Mouse (Mus musculus) kidney, embryonic 15.5 days (tissue): ENCODE results near the gene Ap1s3. TPM values are rescaled to one million over a fixed set of nuclear protein-coding genes. Genes with fewer than 3 reads are reported as not detected.

Source experiments
- ATAC-seq: fragments of 200-750 bp; cut with Nextera tagmentation; replicated peaks from 2 replicates; pipeline ENCODE4 v1.8.0; 2017; ENCODE audit warnings: moderate TSS enrichment; ENCODE audit not compliant: low FRiP score
- H3K27ac ChIP-seq: fragments of 300-500 bp; sonication (generic); 2 replicates; pipeline ENCODE4 v1.5.1; 2015; ENCODE audit warnings: mild to moderate bottlenecking, inconsistent platforms
- H3K27me3 ChIP-seq: fragments of 300-500 bp; sonication (generic); 2 replicates; pipeline ENCODE4 v1.6.1; 2015; ENCODE audit warnings: inconsistent platforms
- H3K36me3 ChIP-seq: fragments of 300-500 bp; sonication (generic); 2 replicates; pipeline ENCODE4 v1.6.1; 2015; ENCODE audit warnings: inconsistent platforms
- H3K4me1 ChIP-seq: fragments of 300-500 bp; sonication (generic); 2 replicates; pipeline ENCODE4 v1.6.1; 2015; ENCODE audit warnings: inconsistent platforms
- H3K4me2 ChIP-seq: fragments of 300-500 bp; sonication (generic); 2 replicates; pipeline ENCODE4 v1.6.1; 2015; ENCODE audit warnings: moderate library complexity, mild to moderate bottlenecking, inconsistent platforms
- H3K4me3 ChIP-seq: fragments of 300-500 bp; sonication (generic); replicated peaks from 2 replicates; pipeline ENCODE4 v1.5.1; 2015; ENCODE audit warnings: mild to moderate bottlenecking, inconsistent platforms
- H3K9ac ChIP-seq: fragments of 300-500 bp; sonication (generic); 2 replicates; pipeline ENCODE4 v1.6.1; 2015; ENCODE audit warnings: mild to moderate bottlenecking, inconsistent platforms
- H3K9me3 ChIP-seq: fragments of 300-500 bp; sonication (generic); replicated peaks from 2 replicates; pipeline ENCODE4 v1.6.1; 2016; ENCODE audit warnings: inconsistent platforms
- WGBS: fragments of 180-500 bp; shearing (Covaris S2); methylation state at CpG from one replicate; pipeline ENCODE4 v1.1.7; 2015; ENCODE audit warnings: mixed read lengths; 5-methylcytosine and 5-hydroxymethylcytosine counted together
- polyA plus RNA-seq: library from polyadenylated mRNA; unstranded; fragments of >200 nt; fragmentation: Nextera tagmentation; extraction: Ambion mirVana; gene quantifications from 2 replicates; pipeline ENCODE4 v1.2.1, GENCODE M21; 2015

Gene Ap1s3
- 1.1 and 1.3 TPM in 2 replicates for polyA plus RNA-seq

- H3K27me3 ChIP-seq, result peaks cover 38% of the 10 kb centered on the region
- H3K27ac ChIP-seq, result peak within 1 kb of the TSS; percentile 81
- H3K4me1 ChIP-seq, result peaks cover 30% of the 10 kb centered on the region
- peak within 1 kb of the TSS; percentile 87 for H3K4me2 ChIP-seq
- H3K4me3 ChIP-seq, result peak within 1 kb of the TSS; percentile 67
- under 1% methylated on average over 51 of the region's 51 CpGs for WGBS
- no peaks in the 10 kb centered on the region for H3K9me3 ChIP-seq
- ATAC-seq, result peak; percentile 95
- H3K9ac ChIP-seq, result peak within 1 kb of the TSS; percentile 59
- no peaks in the 10 kb centered on the region for H3K36me3 ChIP-seq
These were observed at the start of gene Ap1s3 for GRCm38 (mm10) chr1:79671543-79672337. Gene Ap1s3 (minus strand): TSS chr1:79671972.

- H3K4me1 ChIP-seq, result peaks cover 3% of the 10 kb centered on the region; the same call in 1 of the 2 replicates
- no peaks in the 10 kb centered on the region for H3K27me3 ChIP-seq
- WGBS, result 85% methylated on average over 13 of the region's 13 CpGs
- H3K9me3 ChIP-seq, result no peaks in the 10 kb centered on the region
- H3K36me3 ChIP-seq, result peaks cover 32% of the 10 kb centered on the region
- no peak overlapping the region for H3K4me3 ChIP-seq
- no peak overlapping the region for H3K9ac ChIP-seq
- no peak for ATAC-seq
- H3K27ac ChIP-seq, result no peak overlapping the region
- H3K4me2 ChIP-seq, result no peak overlapping the region
These were observed 42.6 kb upstream of the Ap1s3 start for GRCm38 (mm10) chr1:79714152-79714923.

GRCm38 (mm10) chr1:79713081-79713480 lies 41.3 kb upstream of the Ap1s3 start:
- Histone ChIP-seq H3K9ac (no peak overlapping the region), H3K4me1 (peaks cover 3% of the 10 kb centered on the region; the same call in 1 of the 2 replicates), H3K27ac (no peak overlapping the region), H3K27me3 (no peaks in the 10 kb centered on the region), H3K36me3 (peaks cover 36% of the 10 kb centered on the region), H3K4me2 (no peak overlapping the region), H3K9me3 (no peaks in the 10 kb centered on the region), H3K4me3 (no peak overlapping the region)
- no peak for ATAC-seq
- 85% methylated on average over 5 of the region's 5 CpGs for WGBS

DNA sequence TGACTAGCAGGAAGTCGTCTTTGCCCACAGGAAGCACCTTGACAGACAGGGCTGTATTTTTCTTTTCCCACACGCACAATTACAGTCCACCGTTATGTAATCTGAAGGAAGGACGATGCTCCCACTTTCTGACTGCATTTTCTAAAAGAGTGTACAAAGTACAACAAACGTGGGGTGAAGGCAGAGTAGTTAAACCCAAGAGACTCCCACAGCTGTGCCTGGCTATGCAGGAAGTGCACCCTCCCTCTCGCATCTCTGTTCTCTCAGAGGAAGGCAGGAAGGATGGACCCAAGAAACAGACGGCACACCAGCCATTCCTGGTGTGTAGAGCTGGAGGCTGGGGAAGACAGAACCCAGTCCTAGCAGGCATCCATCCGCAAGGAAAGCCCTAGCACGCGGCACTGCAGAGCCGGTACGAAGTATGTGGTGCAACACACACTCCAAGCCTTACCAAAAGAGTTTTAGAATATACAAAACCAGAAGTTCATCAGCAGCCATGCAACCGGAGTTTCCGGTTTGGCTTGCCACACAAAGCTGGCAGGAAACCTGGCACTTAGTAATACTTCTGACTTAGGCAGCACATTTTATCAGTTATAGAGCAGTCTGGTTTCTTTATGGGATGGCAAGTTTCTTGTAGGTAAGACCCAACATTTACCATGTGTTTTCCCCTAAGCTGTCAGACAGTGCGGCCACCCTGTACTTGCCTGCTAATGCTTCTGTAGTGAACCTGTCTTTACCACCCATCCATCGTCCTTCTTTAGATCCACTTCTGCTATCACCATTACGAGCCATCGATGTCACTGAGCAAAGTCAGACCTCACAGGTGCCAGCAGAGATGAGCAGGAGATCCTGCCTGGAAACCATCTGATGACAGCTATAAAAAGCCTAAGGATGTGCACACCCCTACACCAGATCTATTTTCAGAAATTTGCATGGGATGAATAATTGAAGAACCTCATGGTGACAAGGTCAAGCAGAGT lies 39.7 kb upstream of the Ap1s3 start:
- H3K9ac ChIP-seq, result no peak overlapping the region
- H3K27me3 ChIP-seq, result no peaks in the 10 kb centered on the region
- no peaks in the 10 kb centered on the region for H3K9me3 ChIP-seq
- no peak overlapping the region for H3K4me3 ChIP-seq
- no peak for ATAC-seq
- H3K27ac ChIP-seq, result peak overlapping the region; percentile 48
- peaks cover 47% of the 10 kb centered on the region for H3K36me3 ChIP-seq
- peaks cover 3% of the 10 kb centered on the region; the same call in 1 of the 2 replicates for H3K4me1 ChIP-seq
- 67% methylated on average over 18 of the region's 18 CpGs for WGBS
- no peak overlapping the region for H3K4me2 ChIP-seq

DNA sequence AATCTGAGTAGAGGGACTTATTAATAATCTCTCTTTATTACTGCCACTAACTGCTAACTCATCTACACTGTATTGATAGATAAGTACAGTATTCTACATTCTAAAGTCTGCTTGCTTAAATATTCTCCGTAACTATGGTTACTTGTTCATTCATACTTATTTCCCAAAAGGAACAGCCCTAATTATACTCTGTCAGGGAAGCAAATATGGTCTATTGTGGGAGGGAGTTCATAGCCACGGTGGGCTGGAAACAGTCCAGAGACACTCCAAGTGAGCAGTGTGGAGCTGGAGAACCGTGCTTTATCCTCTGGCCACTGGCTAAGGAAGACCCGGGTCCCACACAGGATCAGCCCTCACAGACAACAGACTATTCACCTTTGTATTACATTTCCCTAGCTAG lies 38.9 kb upstream of the Ap1s3 start:
- Histone ChIP-seq H3K4me2 (no peak overlapping the region), H3K27ac (peak overlapping the region; percentile 48; the same call in 1 of the 2 replicates), H3K9me3 (no peaks in the 10 kb centered on the region), H3K36me3 (peaks cover 54% of the 10 kb centered on the region), H3K9ac (no peak overlapping the region), H3K4me1 (peaks cover 3% of the 10 kb centered on the region; the same call in 1 of the 2 replicates), H3K4me3 (no peak overlapping the region), H3K27me3 (no peaks in the 10 kb centered on the region)
- 54% methylated on average over 4 of the region's 4 CpGs for WGBS
- ATAC-seq, result no peak

DNA sequence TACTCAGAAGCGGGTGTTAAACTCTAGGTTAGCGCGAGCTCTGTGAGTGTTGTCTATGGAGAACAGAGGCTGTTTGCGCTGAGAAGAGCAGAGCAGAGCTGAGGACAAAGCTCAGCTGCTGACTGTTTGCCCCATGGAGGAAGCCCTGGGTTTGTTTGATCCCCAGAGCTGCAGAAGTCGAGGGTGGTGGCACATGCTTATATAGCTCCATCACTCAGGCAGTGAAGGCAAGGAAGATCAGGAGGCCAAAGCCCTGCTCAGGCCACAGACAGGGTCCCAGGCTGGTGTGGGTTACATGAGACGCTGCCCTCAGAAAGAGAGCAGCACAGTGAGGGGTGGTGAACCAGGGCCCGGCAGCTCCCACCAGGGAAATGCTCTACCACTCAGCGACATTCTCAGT lies 38.4 kb upstream of the Ap1s3 start:
- Histone ChIP-seq H3K36me3 (peaks cover 56% of the 10 kb centered on the region), H3K4me1 (peaks cover 3% of the 10 kb centered on the region; the same call in 1 of the 2 replicates), H3K4me3 (no peak overlapping the region), H3K27ac (no peak overlapping the region), H3K9ac (no peak overlapping the region), H3K27me3 (no peaks in the 10 kb centered on the region), H3K4me2 (no peak overlapping the region), H3K9me3 (no peaks in the 10 kb centered on the region)
- WGBS, result 78% methylated on average over 8 of the region's 8 CpGs
- 0 out of 2 replicates have a peak, but pooled peaks have one; percentile 36 for ATAC-seq

- ATAC-seq, result no peak
- Histone ChIP-seq H3K9me3 (no peaks in the 10 kb centered on the region), H3K27ac (no peak overlapping the region), H3K27me3 (no peaks in the 10 kb centered on the region), H3K4me1 (peaks cover 3% of the 10 kb centered on the region; the same call in 1 of the 2 replicates), H3K4me3 (no peak overlapping the region), H3K36me3 (peaks cover 45% of the 10 kb centered on the region), H3K9ac (no peak overlapping the region), H3K4me2 (no peak overlapping the region)
- 82% methylated on average over 9 of the region's 9 CpGs for WGBS
These were observed 35.6 kb upstream of the Ap1s3 start for GRCm38 (mm10) chr1:79707383-79707782.

DNA sequence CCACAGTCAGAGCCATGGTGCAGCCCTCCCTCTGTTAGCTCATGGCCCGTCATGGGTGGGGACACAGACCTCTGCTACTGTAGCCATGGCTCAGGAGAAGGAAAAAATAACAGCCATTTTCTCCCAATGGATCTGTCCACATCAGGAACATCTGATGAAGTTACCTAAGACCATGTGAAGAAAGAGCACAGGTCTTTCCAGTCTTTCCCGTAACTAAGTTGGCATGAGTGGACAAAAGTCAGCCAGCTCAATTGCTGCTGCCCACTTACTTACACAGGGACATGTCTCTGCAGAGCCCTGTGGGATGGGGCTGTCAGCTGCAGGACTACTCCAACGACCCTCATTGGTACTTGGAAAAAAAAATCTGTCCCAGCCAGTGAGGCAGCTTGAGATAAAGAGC lies 34.9 kb upstream of the Ap1s3 start:
- no peak overlapping the region for H3K27ac ChIP-seq
- H3K4me3 ChIP-seq, result no peak overlapping the region
- no peak overlapping the region for H3K4me2 ChIP-seq
- no peaks in the 10 kb centered on the region for H3K27me3 ChIP-seq
- 88% methylated on average over 3 of the region's 3 CpGs for WGBS
- peaks cover 43% of the 10 kb centered on the region for H3K36me3 ChIP-seq
- ATAC-seq, result no peak
- H3K9me3 ChIP-seq, result no peaks in the 10 kb centered on the region
- peaks cover 3% of the 10 kb centered on the region; the same call in 1 of the 2 replicates for H3K4me1 ChIP-seq
- no peak overlapping the region for H3K9ac ChIP-seq

DNA sequence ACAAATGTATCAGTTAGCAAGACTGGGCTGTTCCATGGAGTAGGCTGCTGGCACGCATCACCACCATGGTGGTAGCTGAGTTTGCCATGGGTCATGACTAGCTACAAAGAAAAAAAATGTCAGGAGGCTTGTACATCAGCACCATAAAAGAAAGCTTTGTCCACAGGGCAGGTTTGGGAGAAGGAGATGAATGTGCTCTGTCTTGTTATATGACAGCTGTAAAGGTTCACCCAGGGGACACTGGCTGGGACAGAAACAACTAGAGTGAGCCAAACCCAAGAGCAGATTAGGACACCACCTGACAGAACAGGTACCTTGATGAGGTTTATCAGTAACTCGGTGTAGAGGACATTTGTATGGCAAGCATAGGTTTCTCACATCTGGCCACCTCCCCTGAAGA lies 32.9 kb upstream of the Ap1s3 start:
- Histone ChIP-seq H3K4me2 (no peak overlapping the region), H3K4me3 (no peak overlapping the region), H3K27ac (no peak overlapping the region), H3K4me1 (no peaks in the 10 kb centered on the region), H3K9ac (no peak overlapping the region), H3K9me3 (no peaks in the 10 kb centered on the region), H3K27me3 (no peaks in the 10 kb centered on the region), H3K36me3 (peaks cover 40% of the 10 kb centered on the region)
- 95% methylated on average over 2 of the region's 2 CpGs for WGBS
- ATAC-seq, result no peak

DNA sequence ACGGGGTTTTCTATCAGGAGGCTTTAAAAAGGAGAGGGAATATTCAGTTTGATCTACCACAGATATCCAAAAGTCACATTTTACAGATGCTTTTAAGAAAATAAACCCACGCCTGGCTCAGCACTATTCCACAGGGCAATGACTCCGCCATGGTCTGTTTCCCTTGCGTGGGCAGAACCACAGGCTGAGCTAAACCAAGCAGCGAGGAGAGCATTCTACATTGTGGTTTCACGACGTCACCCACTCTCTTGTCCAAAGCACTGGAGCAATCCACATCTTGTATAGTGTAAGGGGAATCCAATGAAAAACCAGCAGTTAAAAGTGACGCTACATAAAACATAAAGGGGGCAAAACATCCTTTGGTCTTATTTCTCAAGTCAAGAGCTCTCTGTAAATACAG lies 31.7 kb upstream of the Ap1s3 start:
- H3K4me2 ChIP-seq, result no peak overlapping the region
- peaks cover 32% of the 10 kb centered on the region for H3K36me3 ChIP-seq
- no peaks in the 10 kb centered on the region for H3K4me1 ChIP-seq
- no peak overlapping the region; the same call in 1 of the 2 replicates for H3K27ac ChIP-seq
- H3K9me3 ChIP-seq, result no peaks in the 10 kb centered on the region
- no peak overlapping the region for H3K4me3 ChIP-seq
- H3K27me3 ChIP-seq, result no peaks in the 10 kb centered on the region
- no peak overlapping the region for H3K9ac ChIP-seq
- peak; percentile 69 for ATAC-seq
- 63% methylated on average over 8 of the region's 8 CpGs for WGBS

- Histone ChIP-seq H3K27me3 (no peaks in the 10 kb centered on the region), H3K9me3 (no peaks in the 10 kb centered on the region), H3K27ac (no peak overlapping the region), H3K4me3 (no peak overlapping the region), H3K4me2 (no peak overlapping the region), H3K36me3 (0 out of 2 replicates have a peak, but pooled peaks cover 3% of the 10 kb centered on the region), H3K4me1 (peaks cover 11% of the 10 kb centered on the region), H3K9ac (no peak overlapping the region)
- no peak for ATAC-seq
- WGBS, result 76% methylated on average over 2 of the region's 2 CpGs
These were observed 26.7 kb upstream of the Ap1s3 start for GRCm38 (mm10) chr1:79698506-79698905.
